Mouse (Mus musculus) right cerebral cortex, postnatal 4 days (tissue): ENCODE measurements around the gene 1700122O11Rik.

ENCODE experiments used
- DNase-seq: peaks from one replicate; pipeline ENCODE4 v3.0.0-alpha.2; 2022

The 1700122O11Rik gene

DNA sequence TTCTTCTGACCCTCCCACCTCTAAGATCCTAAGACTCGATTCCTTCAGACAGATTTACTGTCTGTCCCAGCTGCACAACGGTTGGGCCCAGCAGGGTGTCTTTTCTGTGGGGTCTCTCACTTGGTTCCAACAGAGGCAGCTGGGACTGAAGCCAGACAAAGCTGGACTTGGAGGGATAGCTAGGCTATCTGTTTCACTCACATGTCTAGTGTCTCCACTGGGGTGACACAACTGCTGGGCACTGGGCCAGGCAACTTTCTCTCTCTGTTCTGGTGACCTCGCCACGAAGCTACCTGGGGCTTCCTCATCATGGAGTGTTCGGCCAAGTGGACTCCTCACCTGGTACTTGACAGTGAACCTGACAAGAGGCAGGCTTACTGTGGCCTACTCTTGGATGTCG is 10.4 kb downstream of the 1700122O11Rik start:
- no peak for DNase-seq

DNA sequence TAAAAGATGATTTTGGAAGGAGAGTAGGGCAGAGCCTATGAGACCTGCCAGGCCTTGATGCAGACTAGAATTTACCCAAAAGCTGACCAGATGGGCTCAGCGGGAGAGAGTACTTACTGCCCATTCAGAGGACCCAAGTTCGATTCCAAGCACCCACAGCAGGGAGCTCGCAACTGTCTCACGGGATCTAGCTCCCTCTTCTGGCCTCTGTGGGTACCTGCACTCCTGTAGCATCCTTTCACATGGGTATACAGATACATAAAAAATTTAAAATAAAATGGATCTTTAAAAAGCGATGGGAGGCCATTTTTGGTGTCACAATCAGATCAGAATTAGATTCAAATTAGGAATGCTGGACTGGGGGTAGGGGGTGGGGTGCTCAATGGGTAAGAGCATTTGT is 11.1 kb downstream of the 1700122O11Rik start:
- no peak for DNase-seq

DNA sequence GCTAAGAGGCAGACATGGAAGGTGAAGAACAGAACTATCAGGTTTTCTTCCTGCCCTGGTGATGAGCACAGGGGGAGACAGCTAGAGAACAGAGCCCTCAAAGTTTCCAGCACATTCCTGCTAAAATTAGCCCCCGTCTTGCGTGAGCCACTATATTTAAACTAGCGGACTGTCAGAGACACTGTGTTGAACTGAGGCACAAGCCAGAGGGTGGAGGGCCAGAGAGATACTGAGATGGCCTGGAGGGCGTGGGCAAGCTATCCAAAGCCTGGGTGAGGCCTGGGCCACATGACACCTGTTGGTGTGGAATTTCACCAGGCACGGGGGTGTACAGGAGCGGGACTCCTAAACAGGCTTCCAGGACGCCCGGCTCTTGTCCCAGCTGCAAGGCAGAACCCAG is 14.0 kb downstream of the 1700122O11Rik start:
- DNase-seq, result no peak

DNA sequence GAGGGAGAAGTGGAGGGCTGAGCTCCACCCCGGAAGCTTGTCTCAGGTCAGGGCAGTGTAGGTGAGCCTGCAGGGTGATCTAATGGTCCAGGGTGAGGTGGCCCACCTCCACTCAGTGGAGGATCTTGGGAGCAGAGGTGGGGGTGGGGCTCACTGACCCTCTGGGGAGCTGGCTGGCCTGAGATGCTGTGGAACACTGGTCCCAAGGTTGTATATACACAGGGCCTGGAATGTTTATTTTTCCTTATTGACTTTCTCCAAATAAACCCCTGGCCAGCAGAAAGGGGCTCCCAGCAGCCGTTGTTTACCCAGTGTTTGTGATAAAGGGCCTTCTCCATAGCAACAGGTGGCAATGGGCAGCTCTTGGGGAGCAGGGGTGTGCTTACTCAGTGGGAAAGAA is 18.5 kb downstream of the 1700122O11Rik start:
- DNase-seq, result no peak

DNA sequence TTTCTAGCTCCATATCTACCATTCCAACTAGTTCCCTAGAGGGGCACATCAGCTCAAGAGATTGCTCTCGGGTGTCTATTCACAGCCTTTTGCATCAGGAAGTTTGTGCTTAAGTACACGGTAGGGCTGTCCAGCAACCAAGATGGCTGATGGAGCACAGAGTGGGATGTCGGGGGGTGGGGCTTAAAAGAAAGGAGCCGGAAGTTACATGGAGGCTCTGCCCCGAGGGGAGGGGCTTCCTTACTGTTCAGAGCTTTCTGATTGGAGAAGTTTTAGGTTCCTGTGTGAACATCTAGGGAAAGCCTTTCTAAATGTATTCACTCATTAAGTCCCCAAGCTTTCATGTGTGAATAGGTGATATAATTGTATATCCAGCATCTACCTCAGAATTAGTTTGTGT is 21.5 kb downstream of the 1700122O11Rik start:
- DNase-seq, result no peak

DNA sequence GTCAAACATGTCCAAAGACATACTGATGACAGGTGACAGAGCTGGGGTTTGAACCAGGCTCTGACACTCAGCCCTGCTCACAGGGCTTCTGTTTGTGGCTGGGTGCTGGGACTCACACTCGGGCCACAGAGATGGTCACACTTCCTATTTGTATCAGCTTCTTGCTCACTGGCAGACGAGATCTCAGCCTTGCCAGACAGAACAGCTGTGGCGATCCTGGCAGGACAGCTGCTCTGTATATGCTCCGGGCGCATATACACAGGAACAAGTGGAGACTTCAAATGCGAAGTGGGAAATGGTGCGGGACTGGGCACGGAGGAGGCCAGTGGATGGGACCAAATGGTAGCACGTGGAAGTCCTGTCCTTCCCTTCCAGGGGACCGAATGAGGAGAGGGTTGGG is 25.5 kb downstream of the 1700122O11Rik start:
- DNase-seq, result no peak

DNA sequence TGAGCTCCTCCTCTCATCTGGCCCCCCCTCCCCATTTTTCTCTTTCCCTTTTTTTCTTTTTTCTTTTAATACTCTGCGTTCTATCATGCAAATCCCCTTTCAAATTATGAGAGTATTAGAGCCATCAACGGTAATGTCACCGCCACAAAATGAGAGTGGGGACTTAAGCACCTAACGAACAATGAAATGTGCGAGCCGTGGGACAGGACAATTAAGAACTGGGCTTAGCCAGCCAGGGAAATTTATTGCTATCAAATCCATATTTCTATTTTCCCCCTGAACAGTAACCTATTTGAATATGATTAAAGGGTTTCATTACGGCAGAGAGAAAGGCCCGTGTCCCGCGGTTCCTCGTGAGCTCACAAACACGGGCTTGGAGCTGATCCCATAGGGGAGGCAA is 27.0 kb downstream of the 1700122O11Rik start:
- DNase-seq, result no peak

DNA sequence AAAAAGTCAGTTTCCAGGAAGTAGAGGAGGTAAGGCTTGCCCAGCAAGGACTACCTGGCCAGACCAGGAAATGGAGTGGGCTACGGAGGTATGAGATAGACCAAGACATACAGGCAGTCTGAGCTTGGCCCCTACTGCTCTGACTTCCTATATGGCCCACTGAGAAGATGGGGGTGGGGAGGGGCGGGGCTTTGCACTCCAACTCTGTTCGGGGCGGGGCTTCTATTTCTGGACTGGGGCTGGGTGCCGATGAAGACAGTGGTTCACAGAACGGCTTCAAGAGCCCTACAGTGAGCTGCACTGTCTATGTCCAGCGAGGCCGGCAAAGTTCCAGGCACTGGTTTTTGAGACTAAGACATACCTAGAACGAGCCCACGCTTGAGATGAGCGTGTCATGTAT is 27.8 kb downstream of the 1700122O11Rik start:
- DNase-seq, result no peak

DNA sequence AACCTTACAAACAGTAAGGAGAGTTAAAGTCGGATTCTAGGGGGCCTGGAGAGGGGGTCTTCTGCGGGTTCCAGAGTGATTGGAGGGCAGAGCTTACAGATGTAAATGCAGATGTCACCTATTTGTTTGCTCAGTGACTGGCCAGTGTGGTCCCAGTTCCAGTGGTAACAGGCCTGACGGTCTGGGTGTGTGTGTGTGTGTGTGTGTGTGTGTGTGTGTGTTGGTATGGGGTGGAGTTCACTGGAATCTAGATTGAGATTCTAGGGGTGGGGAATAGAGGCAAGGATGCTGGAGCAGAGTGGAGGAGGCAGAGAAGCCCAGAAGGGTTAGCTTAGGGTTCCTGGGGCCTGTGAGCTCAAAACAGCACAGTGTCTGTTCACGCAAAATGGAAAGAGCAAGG is 32.3 kb downstream of the 1700122O11Rik start:
- no peak for DNase-seq

DNA sequence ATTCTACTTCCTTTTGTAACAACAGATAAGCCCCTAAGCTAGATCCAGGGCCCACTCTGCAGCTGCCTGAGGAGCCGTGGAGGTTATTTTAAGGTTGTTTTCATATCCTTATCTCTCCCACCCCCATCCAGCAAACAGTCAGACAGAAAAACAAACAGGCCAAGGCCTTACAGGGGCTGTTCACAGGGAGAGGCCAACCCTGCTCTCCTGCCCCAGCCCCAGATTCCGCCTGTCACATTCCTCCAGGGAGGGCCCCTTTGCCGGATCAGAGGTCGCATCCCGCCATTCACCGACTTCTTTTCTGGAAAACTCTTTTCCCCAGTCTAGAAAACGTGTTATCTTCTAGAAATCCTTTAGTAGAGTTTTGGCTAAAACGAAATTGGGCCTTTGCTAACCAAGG is 33.0 kb downstream of the 1700122O11Rik start:
- no peak for DNase-seq

DNA sequence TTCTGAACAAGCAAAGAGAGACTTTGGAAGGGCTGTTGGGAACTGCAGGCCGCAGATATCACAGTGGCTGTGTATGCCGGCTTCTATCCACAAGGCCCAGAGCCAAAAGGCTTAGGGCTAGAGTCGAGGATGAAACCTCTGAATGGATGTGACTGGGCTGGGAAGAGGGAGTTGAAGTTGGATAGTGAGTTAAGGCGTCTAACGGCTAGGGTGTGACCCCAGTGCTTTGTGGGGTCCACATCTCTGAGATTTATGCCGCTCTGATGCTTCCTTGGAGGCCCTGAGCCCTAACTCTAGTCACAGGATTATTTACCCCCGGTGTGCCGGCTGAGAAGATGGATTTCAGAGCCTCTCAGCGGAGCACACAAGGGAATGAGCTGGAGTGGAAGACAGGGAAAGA is 33.5 kb downstream of the 1700122O11Rik start:
- DNase-seq, result no peak

DNA sequence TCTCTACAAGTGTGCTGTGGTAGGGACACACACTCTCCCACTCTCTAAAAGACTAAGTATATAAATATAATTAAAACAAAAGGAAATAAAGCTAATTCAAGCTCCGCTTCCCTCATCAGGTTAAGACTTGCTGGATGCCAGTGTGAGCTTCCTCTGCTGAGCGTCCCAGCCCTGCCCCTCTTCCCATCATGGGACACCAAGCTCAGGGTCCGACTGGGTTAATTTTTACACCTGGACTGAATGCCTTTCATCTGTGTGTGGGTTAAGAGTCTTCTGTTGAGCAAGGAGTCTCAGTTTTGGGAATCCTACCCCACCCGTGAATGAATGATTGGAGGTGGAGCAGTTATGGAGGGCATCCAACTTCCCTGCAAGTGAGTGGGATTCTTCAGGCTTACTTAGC is 35.6 kb downstream of the 1700122O11Rik start:
- no peak for DNase-seq

DNA sequence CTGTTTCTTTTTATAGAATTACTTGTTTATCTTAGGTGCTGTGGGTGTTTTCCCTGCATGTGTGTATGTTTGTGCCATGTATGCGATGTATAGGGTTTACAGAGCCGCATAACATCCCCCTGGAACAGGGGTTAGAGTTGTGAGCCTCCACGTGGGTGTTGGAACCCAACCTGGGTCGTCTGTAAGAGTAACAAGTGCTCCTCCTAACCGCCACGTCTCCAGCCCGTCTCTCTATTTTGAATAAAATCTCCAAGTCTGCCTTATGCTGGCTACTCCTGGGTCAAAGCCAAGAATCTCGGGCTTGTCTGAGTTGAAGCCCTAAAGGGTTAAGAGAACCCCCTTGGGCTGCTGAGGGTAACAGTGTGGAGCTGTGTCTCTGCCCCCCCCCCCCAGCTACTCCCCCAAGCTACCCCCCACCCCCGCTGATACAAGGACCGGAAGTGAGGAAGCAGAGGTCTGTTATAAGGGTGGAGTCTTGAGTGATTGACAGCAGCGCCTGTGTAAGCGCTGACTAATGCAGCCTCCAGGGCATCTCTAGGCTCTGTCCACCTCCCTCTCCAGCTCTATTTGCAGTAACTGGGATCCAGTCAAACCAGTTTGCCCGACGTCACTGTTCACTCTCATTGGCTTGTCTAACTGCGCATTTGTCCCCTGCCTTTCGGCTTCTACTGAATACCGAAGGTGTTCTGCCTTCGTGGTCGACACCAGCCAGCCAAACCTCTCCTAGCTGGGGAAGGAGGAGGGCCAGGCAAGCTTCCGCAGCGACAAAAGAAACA is 36.3 kb downstream of the 1700122O11Rik start:
- peak; percentile 22 for DNase-seq

DNA sequence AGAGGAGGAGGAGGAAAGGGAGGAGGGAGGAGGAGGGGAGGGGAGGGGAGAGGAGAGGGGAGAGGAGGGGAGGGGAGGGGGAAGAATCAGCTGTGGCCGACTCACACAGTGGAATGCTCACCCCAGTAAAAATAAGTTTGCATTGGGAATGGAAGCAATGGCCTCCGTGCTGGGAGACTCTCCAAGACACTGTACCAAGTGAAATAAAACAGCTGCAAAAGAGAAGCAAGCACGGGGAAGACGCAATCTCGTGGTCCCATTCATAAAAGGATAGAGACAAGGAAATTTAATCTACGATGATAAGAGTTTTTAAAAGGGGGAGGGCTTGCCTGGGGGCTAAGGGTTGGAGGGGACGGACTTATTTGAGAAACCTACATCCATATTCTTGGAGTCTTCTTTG is 36.9 kb downstream of the 1700122O11Rik start:
- no peak for DNase-seq

DNA sequence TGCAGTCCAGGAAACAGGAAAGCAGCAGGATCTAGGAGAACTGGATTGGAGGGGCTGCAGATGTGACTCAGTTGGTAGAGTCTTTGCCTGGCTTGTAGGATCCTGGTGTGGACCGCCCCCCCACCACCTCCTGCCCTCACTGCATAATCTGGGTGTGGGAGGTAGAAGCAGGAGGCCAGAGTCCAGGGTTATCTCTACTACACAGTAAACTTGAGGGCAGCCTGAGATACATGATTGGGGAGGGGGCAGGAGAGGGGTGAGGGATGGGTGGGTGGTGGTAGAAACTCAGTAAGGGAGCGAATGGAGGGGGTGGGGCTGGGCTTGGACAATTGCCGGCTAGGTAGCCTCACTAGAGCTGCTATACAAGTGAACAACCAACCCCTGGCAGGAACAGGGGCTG is 38.3 kb downstream of the 1700122O11Rik start:
- no peak for DNase-seq

DNA sequence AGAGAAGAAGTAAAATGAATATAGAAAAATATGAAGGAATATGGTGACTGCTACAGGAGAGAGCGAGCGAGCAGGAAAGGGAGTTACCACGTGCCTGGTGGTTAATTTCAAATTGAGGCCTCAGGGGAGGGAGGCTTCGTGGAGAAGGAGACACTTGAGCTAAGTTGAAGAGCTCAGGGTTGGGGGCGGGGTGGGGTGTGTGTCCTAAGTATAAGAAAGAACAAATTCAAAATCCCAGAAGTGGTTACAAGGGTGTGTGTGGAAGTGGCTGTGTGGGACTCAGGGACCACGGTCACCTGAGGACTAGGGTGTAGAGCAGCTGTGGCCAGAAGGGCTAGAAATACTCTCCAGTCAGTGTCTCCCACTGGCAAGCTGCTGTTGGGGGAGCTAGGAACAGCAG is 38.7 kb downstream of the 1700122O11Rik start:
- DNase-seq, result no peak

DNA sequence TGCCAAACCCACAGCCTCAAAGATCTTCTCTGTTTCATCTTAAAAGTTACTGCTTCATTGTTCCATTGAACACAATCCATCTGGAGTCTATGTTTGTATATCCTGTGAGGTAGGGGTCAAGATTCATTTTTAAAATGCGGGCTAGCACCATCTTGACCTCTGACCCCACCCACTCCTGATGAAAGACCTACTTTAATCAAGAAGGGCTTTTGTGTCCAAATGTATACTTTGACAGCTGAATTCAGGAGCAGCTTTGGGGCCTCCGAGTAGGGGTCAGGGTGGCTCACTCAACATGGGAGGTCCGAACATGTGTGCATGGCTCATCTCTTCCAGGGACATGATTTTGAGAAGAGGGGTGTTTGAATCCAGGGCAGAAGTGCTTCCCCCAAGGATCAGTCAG is 40.3 kb downstream of the 1700122O11Rik start:
- DNase-seq, result no peak

DNA sequence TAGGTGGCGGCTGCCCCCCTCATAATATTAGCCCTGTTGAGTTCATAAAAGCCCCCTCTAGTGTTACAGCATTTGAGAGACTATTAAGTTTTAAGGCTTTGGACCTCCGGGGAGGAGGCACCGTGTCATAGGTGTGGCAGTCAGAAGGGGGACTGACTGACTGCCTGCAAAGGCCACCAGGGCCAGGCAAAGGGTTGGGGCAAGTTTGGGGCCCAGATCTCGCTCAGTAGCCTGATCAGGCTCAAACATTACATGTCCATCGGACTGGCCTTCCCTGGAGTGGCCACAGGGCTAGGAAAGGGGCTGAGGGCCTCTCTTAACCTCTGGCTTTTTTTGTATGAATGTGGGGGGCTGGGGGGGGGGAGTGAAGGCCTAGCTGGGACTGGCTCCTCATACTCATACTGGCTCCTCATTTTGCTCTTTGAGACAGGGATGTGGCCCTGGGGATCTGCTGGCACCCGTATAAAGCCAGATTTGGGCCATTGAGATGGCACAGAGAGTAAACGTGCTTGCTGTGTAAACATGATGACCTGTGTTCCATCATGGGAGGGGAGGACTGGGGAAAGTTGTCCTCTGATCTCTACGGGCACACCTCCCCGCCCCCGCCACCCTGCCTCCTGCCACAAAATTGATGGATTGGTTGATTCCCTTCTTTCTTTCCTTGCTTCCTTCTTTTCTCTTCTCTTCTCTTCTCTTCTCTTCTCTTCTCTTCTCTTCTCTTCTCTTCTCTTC is 47.5 kb downstream of the 1700122O11Rik start:
- DNase-seq, result no peak

DNA sequence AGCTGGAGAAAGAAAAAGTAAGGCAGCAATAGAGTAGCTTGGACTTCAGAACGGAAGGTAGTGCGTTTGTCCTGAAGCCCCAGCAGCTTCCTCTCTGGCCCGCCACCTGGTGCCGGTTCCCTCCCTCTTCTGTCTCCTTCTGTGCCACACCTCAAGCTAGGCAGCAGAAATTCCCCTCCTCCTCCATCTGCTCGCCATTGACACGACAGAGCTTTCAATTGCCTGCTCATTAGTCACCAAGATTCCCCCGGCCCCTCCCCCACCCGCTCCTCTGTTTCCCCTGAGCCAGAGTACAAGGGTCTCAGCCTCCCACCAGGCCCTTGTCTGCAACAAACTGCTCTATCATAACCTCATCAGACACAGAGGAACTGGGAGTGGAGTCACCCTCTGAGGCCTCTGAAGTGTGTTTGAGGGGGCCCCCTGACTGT is 48.1 kb downstream of the 1700122O11Rik start:
- DNase-seq, result no peak

DNA sequence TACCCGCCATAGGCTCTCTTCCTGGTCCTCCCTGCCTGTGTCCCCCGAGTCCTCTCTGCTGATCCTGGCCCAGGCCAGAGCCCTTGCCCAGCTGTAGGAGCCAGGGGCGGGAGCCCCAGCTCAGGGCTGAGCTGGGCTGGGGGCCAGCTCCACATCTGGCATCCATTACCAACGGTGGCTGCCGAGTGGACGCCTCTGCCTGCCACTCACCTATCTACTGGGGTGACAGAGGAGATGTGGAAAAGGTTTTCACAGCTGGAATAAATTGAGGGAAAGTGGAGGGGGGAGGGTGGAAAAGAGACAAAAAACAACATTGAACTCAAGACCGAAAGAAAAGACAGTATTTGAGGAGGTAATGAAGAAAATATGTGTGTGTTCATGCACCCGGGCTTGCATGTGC is 49.3 kb downstream of the 1700122O11Rik start:
- DNase-seq, result no peak

DNA sequence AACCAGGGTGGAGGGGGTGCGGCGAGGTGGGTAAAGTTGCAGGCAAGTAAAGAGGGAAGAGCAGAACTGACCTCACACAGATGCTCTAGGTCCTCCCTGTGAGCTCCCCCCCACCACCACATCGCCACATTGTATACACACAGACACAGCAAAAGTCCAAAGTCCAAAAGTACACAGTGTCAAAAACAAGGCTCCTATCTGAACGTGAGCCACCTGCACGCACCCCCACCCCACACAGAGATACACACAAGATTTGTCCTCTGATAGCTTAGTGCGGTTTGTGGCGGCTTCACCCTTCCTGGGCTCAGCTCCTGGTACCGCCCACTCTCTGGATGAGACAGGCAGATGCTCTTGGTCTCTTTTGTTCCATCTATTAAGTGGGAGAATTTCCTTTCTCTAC is 50.0 kb downstream of the 1700122O11Rik start:
- DNase-seq, result no peak
